Mouse (Mus musculus) lung, postnatal 0 days (tissue): ENCODE results near the gene Ifit2.
"Not testable (repeated sequence)": the region's sequence is repeated elsewhere in the genome, so short reads cannot be mapped to it uniquely, and the experiment has no call there.

Experiments used
- CTCF ChIP-seq: IDR thresholded peaks from 2 replicates; pipeline ENCODE4 v1.5.1; 2016; ENCODE audit warnings: antibody characterized with exemption, mild to moderate bottlenecking
- EP300 ChIP-seq: IDR thresholded peaks from 2 replicates; pipeline ENCODE4 v1.6.1; 2016; ENCODE audit warnings: antibody characterized with exemption, mild to moderate bottlenecking, control low read depth

DNA sequence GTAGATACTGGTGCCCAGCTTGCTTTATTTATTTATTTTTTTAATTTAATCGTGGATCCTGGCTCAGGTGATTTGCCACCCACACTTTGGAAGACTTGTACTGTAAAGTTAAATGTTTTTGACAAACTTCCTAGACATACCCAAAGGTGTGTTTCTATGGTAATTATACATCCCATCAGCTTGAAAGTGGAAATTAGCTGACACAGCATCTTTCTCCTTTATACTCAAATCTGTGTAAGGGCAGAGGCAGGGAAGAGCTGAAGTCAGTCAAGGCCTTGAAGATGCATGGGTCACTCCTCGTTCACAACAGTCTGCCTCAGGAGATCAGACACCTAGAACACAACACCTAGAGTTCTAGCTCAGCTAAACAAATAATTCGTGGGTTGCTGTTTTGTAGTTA is 59.6 kb downstream of the Ifit2 start:
- not testable (repeated sequence) for TF ChIP-seq CTCF, EP300
